ENCODE assay signal across 16 mouse cellular contexts in the genomic region with DNA sequence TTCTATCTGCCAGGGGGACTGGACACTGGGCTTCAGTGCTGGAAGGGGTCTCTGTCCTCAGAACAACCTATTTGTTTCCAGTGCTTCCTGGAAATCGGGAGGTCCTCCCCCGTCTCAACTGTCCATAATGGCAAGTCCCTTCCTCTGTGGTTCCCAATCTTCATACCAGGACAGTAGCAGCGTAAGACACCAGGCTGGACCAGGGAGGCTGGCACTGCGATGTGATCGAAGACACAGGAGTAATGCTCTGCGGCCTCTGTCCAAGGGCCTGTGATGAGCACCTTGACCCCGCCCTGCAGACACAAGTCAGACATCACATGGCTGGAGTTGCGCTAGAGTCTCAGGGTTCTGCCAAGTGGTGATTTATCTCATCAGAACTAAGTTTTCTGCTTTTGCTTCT. TPM values are rescaled to one million over a fixed set of nuclear protein-coding genes. Genes with fewer than 3 reads are reported as not detected.
"Had no signal": no experiment of that assay in that cellular context is flagged by ENCODE, and none has a peak within 500 bp of the region (broad histone marks: within the 10 kb centered on the region; RNA-seq: fewer than 3 reads in every experiment).

No protein-coding gene starts in this region.

- H3K9ac ChIP-seq: limb, embryonic 15.5 days; lung, embryonic 14.5 days; neural tube, embryonic 12.5 days had no signal

- H3K4me2 ChIP-seq: limb, embryonic 15.5 days; lung, embryonic 14.5 days; neural tube, embryonic 12.5 days had no signal

- ATAC-seq: inflammation-experienced regulatory T-cells, adult 6 months; intestine, postnatal 0 days had no signal

- H3K27ac ChIP-seq: kidney, postnatal 0 days; left cerebral cortex, adult 2 months; limb, embryonic 15.5 days; midbrain, embryonic 10.5 days; neural tube, embryonic 12.5 days had no signal

- H3K9me3 ChIP-seq: limb, embryonic 15.5 days; midbrain, embryonic 10.5 days; neural tube, embryonic 12.5 days had no signal

- H3K27me3 ChIP-seq: limb, embryonic 15.5 days; neural tube, embryonic 12.5 days had no signal

- H3K4me3 ChIP-seq: left cerebral cortex, adult 2 months; limb, embryonic 15.5 days; midbrain, embryonic 10.5 days; neural tube, embryonic 12.5 days had no signal

- DNase-seq: kidney, adult 9 months; kidney, postnatal 4 days; lung, embryonic 14.5 days; lung, postnatal 10 days; midbrain, embryonic 14.5 days; retina, postnatal 1 day; right cerebral cortex, postnatal 4 days; thymus, postnatal 36 days had no signal

RNA-seq across cellular contexts. Expression of a gene that starts 20.6 kb away (rescaled TPM):
- total RNA-seq: neutrophil, adult 5-6 weeks had no signal
